Mouse (Mus musculus): Measurements from ENCODE around the gene Ccdc121. TPM values are rescaled to one million over a fixed set of nuclear protein-coding genes. Genes with fewer than 3 reads are reported as not detected.
A peak's percentile ranks its signal among the peaks of the same experiment; 100 is the strongest.

Ccdc121 gene
- not detected for total RNA-seq (2021)
- long read RNA-seq, experiment 1, result 0 reads
- long read RNA-seq, experiment 2, result 0 reads

- no peak for DNase-seq
Observed at GRCm38 (mm10) chr1:181511307-181511706, at the start of gene Ccdc121. TSS of gene Ccdc121 (minus strand) at chr1:181511451.

GRCm38 (mm10) chr1:181560325-181560724, 49.1 kb upstream of the Ccdc121 start:
- DNase-seq, result no peak

- DNase-seq, result no peak
Observed at GRCm38 (mm10) chr1:181559655-181560054, 48.4 kb upstream of the Ccdc121 start.

- no peak for DNase-seq
Observed at GRCm38 (mm10) chr1:181555475-181555874, 44.2 kb upstream of the Ccdc121 start.

GRCm38 (mm10) chr1:181552533-181553410, 41.5 kb upstream of the Ccdc121 start:
- DNase-seq, result peak in 1 of 2 experiments; percentile 36

GRCm38 (mm10) chr1:181550826-181551225, 39.6 kb upstream of the Ccdc121 start:
- no peak for DNase-seq

GRCm38 (mm10) chr1:181549987-181550386, 38.7 kb upstream of the Ccdc121 start:
- no peak for DNase-seq

GRCm38 (mm10) chr1:181545044-181545772, 34.0 kb upstream of the Ccdc121 start:
- peak; percentile 60 to 78 for DNase-seq

- DNase-seq, result peak in 1 of 2 experiments; percentile 37
Observed at GRCm38 (mm10) chr1:181543711-181544383, 32.6 kb upstream of the Ccdc121 start.

- DNase-seq, result no peak
Observed at GRCm38 (mm10) chr1:181539846-181540769, 28.9 kb upstream of the Ccdc121 start.

GRCm38 (mm10) chr1:181537627-181538525, 26.6 kb upstream of the Ccdc121 start:
- DNase-seq, result no peak

GRCm38 (mm10) chr1:181535165-181535873, 24.1 kb upstream of the Ccdc121 start:
- no peak for DNase-seq

- DNase-seq, result peak; percentile 88
Observed at GRCm38 (mm10) chr1:181529368-181529767, 18.1 kb upstream of the Ccdc121 start.

- no peak for DNase-seq
Observed at GRCm38 (mm10) chr1:181525996-181526395, 14.7 kb upstream of the Ccdc121 start.

- DNase-seq, result no peak
Observed at GRCm38 (mm10) chr1:181523831-181524230, 12.6 kb upstream of the Ccdc121 start.

- no peak for DNase-seq
Observed at GRCm38 (mm10) chr1:181521401-181522091, 10.3 kb upstream of the Ccdc121 start.

GRCm38 (mm10) chr1:181519137-181519536, 7.9 kb upstream of the Ccdc121 start:
- DNase-seq, result no peak

GRCm38 (mm10) chr1:181518046-181518445, 6.8 kb upstream of the Ccdc121 start:
- no peak for DNase-seq
